Mouse (Mus musculus) NIH3T3 (cell line): ENCODE results near the gene Rcsd1.

Source experiments
- DNase-seq: peaks from one replicate; pipeline ENCODE4 v3.0.0-alpha.2; 2012; ENCODE audit warnings: low read depth

Gene Rcsd1

GRCm38 (mm10) chr1:165661725-165662124 is 47.8 kb downstream of the Rcsd1 start:
- DNase-seq, result no peak

- no peak for DNase-seq
Observed at GRCm38 (mm10) chr1:165661191-165661590, 48.4 kb downstream of the Rcsd1 start.

GRCm38 (mm10) chr1:165660774-165661173 is 48.8 kb downstream of the Rcsd1 start:
- peak; percentile 85 for DNase-seq

- DNase-seq, result peak; percentile 93
Observed at GRCm38 (mm10) chr1:165658602-165659001, 51.0 kb downstream of the Rcsd1 start.

GRCm38 (mm10) chr1:165655482-165655881 is 54.1 kb downstream of the Rcsd1 start:
- DNase-seq, result no peak

- DNase-seq, result no peak
Observed at GRCm38 (mm10) chr1:165655022-165655421, 54.5 kb downstream of the Rcsd1 start.

GRCm38 (mm10) chr1:165653126-165653885 is 56.3 kb downstream of the Rcsd1 start:
- no peak for DNase-seq

- DNase-seq, result peak; percentile 23
Observed at GRCm38 (mm10) chr1:165652507-165652906, 57.0 kb downstream of the Rcsd1 start.

- no peak for DNase-seq
Observed at GRCm38 (mm10) chr1:165651158-165651557, 58.4 kb downstream of the Rcsd1 start.

- no peak for DNase-seq
Observed at GRCm38 (mm10) chr1:165645102-165645501, 64.5 kb downstream of the Rcsd1 start.

- peak; percentile 82 for DNase-seq
Observed at GRCm38 (mm10) chr1:165643735-165644134, 65.8 kb downstream of the Rcsd1 start.

GRCm38 (mm10) chr1:165642780-165643311 is 66.7 kb downstream of the Rcsd1 start:
- peak; percentile 82 for DNase-seq

- peak; percentile 96 for DNase-seq
Observed at GRCm38 (mm10) chr1:165641786-165642771, 67.5 kb downstream of the Rcsd1 start.

- DNase-seq, result peak; percentile 92
Observed at GRCm38 (mm10) chr1:165641271-165641771, 68.2 kb downstream of the Rcsd1 start.

GRCm38 (mm10) chr1:165636289-165636688 is 73.3 kb downstream of the Rcsd1 start:
- no peak for DNase-seq

- DNase-seq, result no peak
Observed at GRCm38 (mm10) chr1:165635055-165635897, 74.3 kb downstream of the Rcsd1 start.

- peak; percentile 99 for DNase-seq
Observed at GRCm38 (mm10) chr1:165634151-165634884, 75.2 kb downstream of the Rcsd1 start, which contains the start of gene Mpzl1. TSS of gene Mpzl1 (minus strand) at chr1:165634538.

GRCm38 (mm10) chr1:165633345-165633744 is 76.2 kb downstream of the Rcsd1 start:
- peak; percentile 37 for DNase-seq

GRCm38 (mm10) chr1:165631136-165631535 is 78.4 kb downstream of the Rcsd1 start:
- DNase-seq, result no peak

GRCm38 (mm10) chr1:165629975-165630374 is 79.6 kb downstream of the Rcsd1 start:
- DNase-seq, result no peak

GRCm38 (mm10) chr1:165628603-165629002 is 81.0 kb downstream of the Rcsd1 start:
- no peak for DNase-seq
